Mouse (Mus musculus) layer of hippocampus, adult 9-10 months (tissue): ENCODE data around the gene Tex101.
"Not testable (repeated sequence)": the region's sequence is repeated elsewhere in the genome, so short reads cannot be mapped to it uniquely, and the experiment has no call there.

ENCODE experiments used
- DNase-seq: peaks from one replicate; pipeline ENCODE4 v3.0.0; 2022; ENCODE audit warnings: low spot score

Tex101 gene

GRCm38 (mm10) chr7:24630116-24630880 lies 46.2 kb downstream of the Tex101 start:
- DNase-seq = no peak

- no peak for DNase-seq
Measured at GRCm38 (mm10) chr7:24629672-24630071, 46.8 kb downstream of the Tex101 start.

GRCm38 (mm10) chr7:24628685-24629610 lies 47.5 kb downstream of the Tex101 start:
- DNase-seq = no peak

- no peak for DNase-seq
Measured at GRCm38 (mm10) chr7:24622967-24623366, 53.5 kb downstream of the Tex101 start.

- no peak for DNase-seq
Measured at GRCm38 (mm10) chr7:24621193-24621592, 55.3 kb downstream of the Tex101 start.

GRCm38 (mm10) chr7:24619671-24620397 lies 56.6 kb downstream of the Tex101 start:
- no peak for DNase-seq

- DNase-seq = not testable (repeated sequence)
Measured at GRCm38 (mm10) chr7:24618374-24618773, 58.1 kb downstream of the Tex101 start.
